Mouse (Mus musculus) layer of hippocampus, postnatal 10 days (tissue): ENCODE measurements around the gene Il13ra1. TPM values are rescaled to one million over a fixed set of nuclear protein-coding genes. Genes with fewer than 3 reads are reported as not detected.

Experiments used
- DNase-seq, 2 experiments: peaks; one replicate each; pipeline ENCODE4 v3.0.0; 2021; ENCODE audit warnings: low spot score in 2 of 2
- long read RNA-seq: library from polyadenylated mRNA; stranded (forward); transcript quantifications from one replicate; pipeline ENCODE4 v2.0.0, GENCODE M21; 2023
- total RNA-seq, 2 experiments: library from RNA; stranded (reverse); gene quantifications; 2 replicates each; pipeline ENCODE4 v1.2.3; 2021

Gene Il13ra1
- 1 to 10 TPM; 4.5 to 4.9 TPM for total RNA-seq
- long read RNA-seq, partial matches to known transcripts: 1 of 4 reads
- long read RNA-seq, other reads (novel, unspliced or antisense): 0 of 4 reads

DNA sequence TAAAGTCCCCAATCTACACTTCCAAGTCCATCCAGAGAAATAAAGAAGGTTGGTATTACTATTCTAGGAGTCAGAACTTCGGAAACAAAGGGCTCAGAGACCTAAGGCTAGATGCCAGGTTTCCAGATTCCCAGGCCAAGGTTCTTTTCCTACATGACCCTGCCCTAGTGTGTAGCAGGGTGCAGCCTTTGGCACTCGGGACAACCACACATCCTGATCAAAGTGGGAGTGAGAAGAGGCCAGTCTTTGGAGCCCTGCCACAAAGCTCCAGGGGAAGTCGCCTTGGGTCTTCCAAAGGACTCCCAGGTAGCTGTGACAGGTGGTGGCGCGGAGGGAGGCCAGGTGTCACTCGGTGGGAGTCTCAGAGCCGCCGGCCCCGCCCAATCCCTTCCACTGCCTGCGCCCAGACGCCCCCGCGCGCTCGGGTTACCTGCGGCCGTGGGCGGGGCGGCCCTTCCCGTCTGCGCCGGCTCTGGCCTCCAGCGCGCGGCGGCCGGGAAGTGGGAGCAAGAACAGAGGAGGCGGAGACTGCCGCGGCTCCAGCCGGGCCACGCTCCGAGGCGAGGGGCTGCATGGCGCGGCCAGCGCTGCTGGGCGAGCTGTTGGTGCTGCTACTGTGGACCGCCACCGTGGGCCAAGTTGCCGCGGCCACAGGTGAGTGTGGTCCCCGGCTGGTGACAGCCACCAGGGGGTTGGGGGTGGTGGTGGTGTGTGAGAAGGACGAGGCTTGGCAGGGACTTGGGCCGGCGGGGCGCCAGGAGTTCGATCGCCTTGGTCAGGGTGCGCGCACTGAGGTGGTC lies at the start of gene Il13ra1:
Il13ra1 (plus strand) TSS at position 489 of the 800 bp plus-strand sequence.
- peak; percentile 13 to 32 for DNase-seq

DNA sequence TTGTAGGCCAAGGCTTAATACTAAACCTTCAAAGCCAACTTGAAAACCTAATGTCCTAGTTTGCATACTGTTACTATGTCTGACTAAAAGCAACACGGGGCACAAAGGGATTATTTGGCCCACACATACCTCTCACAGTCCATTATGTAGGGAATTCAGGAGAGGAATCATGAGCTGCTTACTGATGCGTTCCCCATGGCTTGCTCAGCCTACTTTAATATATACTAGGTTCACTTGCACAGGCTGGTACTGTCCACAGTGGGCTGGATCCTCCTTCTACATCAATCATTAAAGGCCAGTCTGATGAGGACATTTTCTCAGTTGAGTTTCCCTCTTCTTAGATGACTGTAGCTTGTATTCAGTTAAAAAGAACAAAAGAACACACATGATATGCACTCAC lies 37.9 kb upstream of the Il13ra1 start:
- DNase-seq: no peak

DNA sequence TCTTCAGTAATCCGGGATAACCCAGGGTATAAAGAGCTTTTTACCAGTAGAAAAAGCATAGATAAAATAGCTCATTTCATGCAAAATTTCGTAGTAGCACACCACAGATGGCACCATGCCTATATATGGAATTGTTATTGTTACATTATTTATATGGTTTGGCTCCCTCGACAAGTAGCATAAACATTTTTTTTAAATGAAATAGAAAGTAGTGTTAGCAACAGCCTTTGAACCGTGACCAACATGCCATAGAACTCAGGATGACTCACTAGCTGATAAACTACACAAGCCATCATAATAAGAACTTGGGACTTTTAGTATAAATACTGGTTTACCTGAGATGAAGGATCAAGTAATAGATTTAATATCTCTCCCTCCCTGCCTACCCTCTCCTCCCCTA lies 34.7 kb upstream of the Il13ra1 start:
- no peak for DNase-seq

DNA sequence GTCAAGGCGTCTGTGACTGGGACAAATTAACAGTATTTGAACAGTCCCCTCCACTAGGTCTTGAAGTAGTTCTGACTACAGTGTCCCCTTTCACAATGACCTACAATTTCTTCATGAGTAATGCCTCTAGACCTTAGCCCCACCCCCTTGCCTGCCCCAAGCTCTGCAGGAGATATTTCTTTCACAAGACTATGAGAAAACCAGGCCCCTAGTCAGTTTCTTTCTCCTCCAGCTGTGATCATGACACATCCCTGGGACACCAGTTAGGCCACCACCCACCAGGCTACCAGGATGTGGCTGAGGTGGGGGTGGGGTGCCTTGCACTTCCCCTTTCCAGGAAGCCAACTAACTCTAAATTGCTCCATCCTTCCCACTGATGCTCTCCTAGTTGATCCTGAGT lies 29.0 kb upstream of the Il13ra1 start:
- no peak for DNase-seq

DNA sequence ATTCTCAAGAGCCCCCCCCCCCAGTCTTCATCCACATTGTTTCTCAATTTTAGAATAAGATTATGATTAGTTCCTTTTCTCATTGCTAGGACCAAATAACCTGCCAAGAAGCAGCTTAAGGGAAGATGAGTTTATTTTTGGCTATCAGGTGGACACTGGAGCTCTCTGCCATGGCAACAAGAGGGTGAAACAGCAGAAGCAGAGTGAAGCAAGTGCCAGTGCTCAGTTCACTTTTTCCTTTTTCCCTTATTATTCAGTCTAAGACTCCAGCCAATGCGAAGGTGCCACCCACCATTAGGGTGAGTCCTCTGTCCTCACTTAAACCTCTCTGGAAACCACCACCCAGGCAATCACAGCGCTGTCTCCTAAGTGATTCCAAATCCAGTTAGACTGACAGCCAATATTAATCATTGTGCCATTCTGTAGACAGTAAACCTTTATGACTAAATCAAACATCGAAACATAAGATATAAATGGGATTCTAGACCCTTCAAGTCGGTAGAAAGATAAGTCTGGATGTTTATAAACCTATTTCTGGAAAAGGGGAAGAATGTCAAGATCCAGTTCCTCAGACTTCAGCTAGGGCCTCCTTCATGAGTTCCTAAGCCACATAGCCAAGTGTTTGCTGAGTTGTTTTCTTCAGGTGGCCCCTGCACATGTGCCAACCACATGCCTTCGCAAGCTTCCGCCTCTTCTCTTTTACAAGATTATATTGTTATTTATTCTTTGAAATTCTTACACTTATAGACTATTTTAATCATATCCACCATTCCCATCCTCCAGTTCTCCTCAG lies 23.2 kb upstream of the Il13ra1 start:
- no peak for DNase-seq

DNA sequence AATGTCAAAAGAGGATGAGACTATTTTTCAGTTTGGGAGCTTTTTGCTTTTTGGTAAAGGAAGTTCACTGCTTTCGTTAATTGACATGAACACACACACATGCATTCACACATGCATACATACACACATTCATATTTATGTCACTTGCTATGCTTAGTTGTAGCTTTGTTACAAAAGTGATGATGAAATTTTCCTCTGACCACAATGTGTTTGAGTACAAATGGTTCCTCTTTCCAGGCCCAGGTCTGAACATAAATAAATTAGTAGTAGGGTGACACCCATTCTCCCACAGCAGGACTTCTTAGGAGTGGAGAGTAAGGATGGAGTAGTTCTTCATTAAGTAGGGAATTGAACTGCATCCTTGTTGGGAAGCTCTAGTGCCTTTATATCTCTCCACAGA lies 11.0 kb upstream of the Il13ra1 start:
- DNase-seq: no peak

DNA sequence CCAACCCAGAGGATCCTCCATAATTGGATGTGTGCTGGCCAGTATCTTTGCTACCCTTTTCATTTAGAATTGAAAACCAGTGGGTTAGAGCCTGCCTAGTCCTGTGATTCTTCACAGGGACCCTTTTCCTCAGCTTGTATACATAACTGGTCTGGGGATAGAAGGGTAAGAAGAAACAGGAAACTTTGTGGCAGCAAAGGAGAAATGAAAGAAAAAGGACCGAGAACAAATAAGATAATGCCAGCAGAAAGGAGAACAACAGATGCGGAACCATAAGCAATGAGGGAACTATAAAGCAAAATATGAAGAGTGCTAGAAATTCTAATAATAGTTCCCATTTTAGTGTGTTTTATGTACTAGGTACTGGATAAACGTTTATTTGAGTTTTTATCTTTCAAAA lies 10.6 kb upstream of the Il13ra1 start:
- DNase-seq: no peak

DNA sequence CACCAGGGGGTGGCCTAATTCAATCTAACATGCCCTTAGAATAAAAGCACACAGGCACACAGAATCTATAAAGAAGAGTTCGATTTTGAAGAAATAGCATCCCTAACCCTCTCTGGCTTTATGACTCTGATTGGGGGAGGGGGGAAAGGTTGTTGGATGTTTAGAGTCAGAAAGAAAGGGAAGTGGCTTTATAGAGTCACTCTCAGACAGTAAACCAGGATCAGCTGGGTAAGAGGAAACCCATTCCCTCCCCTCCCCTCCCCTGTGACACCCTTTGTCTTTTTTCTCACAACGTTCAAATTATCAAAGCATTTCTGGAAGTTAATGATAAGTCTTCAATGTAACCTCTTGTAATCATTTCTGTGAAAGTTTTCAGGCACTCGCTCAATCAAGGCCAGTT lies 3.3 kb upstream of the Il13ra1 start:
- no peak for DNase-seq

DNA sequence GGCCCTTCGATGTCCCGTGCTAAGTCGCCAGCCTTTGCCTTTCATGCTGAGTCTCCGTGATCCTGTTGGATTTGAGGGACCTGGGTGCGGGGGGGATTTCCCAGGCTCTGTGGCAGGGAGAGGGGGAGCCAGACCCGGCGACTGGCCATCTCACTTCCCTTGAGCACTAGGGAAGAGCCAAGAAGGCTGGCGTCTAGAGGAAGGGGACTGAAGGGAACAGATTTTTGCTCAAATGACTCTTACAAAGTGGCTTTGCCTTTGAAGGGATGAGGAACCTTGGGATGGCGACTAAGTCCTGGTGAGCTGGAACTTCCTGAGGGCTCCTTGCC lies 476 bp downstream of the Il13ra1 start:
- no peak for DNase-seq

DNA sequence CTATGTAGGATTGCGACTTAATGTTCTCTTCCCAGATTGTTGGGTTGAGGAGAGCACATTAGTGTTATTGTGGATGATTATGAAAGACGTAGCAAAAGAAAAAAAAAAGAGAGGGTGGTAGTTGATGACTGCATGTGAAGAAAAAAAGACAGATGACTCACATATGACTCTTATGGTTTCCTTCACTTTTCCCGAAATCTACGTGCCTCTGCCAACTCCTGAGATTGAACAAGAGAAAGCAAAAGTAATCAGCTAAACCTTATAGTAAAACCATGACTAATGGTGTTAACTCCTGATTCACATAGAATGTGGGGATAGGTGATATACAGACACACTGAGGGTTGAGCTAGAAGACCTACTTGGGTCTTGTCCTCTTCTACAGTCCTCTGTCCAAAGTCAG lies 3.3 kb downstream of the Il13ra1 start:
- DNase-seq: no peak

DNA sequence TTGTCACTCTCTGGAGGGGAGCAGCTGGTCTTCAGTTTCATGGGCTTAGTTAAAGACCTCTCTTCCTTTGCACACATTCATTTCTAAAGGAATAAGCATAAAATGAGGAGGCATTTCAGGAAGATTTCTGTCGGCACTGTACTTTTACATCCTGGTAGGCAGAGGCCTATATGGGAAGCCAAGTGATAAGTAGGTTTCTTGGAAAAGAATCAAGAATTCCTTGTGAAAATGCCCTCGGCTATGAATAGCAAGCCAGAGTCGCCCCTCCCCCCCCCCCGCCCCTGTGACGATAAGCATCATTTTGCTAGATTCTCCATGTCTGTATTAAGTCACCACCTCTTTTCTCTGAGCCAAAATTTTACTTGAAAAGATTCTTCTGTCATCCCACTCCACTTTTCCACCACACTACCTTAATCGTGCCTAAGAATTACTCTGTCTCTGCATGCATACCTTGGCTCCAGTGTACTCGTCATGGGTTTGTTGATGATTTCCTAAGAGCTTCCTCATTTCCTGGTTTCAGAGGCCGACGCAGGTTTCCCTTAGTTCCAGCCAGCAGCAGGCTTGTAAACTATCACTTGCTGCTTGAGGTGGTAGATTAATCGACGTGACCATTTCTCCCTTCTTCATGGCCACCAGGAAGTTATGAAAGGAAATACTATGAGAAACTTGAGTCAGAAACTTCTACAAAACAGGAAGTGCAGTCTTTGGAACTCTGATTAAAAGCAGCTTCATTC lies 17.3 kb downstream of the Il13ra1 start:
- DNase-seq: no peak

DNA sequence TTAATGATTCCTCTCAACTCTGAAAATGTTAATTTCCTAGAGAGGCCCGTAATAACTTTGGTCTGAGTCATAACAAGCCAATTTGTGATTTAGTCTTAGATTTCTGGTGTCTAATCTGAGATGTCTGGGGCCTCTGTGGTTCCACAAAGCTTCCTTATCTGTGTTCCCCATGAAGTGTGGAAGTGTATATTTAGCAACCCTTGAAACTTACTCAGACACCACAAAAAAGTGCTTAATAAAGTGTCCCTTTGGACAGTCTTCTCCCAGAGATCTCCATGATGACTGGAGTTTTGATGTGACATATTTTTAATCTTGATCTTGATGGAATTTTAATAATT lies 17.8 kb downstream of the Il13ra1 start:
- no peak for DNase-seq

DNA sequence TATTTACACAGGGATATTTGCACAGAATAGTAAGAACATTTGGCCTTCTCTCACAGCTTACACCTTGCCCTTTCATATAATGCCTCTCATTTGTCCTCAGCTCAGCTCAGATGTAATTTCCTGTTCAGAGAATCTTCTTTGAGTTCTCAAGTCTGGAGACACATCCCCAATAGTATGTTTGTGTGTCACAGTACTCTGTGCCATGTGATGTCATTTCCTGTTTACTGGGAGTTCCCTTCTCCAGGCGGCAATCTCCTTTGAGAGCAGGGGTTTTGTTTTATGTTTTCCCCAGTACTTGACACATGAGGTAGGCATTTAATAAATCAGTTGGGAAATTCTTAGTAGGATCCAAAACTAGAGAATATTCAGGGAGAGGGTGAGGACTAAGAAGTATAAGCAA lies 24.4 kb downstream of the Il13ra1 start:
- DNase-seq: no peak

DNA sequence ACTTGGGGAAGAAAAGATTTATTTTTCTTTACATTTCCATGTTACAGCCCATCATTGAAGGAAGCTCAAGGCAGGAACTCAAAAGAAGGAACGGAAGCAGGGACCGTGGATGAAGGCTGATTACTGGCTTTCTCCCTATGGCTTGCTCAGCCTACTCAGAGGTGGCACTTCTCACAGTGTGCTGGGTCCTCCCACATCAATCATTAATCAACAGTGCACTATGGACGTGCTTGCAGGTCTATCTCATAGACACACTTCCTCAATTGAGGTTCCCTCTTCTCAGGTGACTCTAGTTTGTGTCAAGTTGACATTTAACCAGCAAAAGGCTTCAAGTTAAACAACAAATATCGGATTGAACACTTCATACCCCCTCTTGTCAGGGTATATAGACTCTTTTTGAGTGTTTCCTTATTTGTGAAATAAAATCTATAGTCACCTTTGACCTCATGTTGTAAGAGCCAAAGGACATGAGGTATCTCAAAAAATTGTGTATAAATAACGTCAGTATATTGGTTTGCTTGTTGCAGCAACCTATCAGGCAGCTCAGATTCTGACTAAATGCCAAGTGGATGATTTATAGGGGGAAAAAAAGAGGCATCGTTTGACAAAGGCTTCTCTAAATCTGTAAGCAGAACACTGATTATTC lies 30.2 kb downstream of the Il13ra1 start:
- DNase-seq: no peak

DNA sequence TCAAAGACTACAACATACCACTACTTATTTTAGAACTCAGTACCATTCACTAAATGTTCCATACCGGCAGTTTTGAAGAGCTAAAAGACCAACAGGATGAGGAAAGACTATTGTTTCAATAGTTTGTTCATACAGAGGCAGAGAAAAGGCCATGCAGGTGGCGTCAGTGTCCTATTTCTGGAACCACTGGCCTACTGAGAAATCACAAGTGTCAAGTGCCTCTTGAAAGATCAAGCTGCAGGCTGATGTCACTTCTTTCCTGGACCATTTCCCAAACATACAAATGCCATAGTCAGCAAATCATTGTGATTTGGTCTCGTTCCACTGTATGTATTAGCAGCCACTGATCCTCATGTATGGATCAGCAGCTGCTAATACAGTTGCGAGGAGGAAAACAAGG lies 34.8 kb downstream of the Il13ra1 start:
- no peak for DNase-seq

DNA sequence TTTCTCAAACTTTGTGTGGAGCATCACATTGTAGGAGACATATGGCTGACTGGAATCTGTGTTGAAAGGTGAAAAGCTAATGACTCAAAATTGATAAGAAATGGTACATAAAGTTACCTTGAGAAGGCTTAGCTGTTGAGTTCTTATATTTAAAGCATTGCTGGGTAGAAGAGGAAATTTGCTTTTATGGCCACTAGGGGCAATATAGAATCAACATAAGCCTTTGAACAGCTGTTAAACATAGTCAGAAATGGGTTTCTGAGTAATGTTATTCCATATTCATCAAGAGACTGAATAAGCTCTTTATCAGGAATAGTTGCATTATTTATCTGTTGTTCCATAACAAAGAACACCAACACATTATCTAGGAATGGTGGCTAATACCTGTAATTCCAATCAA lies 38.2 kb downstream of the Il13ra1 start:
- no peak for DNase-seq

DNA sequence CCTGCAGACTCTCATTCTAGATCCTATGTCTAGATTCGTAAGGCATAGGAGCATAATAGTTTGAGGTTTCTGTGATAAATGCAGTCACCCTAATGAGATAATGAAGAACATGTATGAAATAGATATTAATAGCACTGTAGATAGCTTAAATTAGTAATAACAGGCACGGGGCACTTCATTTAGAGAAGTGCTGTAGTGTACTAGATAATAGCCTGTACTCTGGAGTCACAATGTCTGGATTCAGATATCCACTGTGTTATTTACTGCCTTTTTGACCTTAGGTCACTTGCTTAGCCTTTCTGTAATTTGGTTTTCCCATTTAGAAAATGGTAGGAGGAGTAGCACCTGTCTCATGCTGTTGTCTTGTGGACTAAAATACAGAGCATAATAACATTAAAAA lies 44.8 kb downstream of the Il13ra1 start:
- no peak for DNase-seq

DNA sequence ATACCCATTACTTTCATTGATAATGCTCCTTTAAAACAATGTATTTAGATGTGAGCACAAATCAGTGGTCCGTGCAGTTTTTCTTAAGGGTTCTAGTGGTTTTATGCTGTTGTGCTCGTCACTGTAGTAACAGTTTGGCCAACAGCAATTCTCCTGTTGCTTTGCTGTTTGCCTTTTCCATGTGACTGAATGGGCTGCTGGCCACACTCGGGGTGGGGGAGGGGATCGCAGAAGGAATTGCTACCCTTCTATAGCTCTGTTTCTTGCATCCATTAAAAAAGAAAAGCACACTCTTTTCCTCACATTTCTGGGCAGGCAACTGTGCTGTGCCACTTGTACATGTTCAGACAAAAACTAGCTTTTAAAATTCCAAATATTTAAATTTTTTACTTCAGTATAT lies 49.7 kb downstream of the Il13ra1 start:
- DNase-seq: peak; percentile 13 to 27

DNA sequence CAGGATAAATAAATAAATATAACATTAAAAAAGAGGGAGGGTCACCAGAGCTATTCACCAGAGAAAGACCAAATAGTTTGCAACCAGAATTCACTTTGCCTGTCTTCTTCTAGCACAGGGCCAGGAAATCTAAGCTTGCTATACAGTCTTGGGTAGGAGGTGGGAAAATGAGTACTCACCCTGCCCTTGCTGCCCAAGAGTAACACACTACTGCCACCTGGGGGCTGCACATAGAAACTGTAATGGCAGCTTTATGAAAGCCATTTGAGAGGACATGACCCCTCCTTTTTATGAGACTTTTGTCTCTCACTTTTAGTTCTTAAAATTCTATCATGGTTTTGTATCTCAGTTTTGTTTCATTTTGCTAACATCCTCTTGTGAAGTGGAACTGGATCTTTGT lies 71.7 kb downstream of the Il13ra1 start:
- DNase-seq: peak; percentile 54 to 67

DNA sequence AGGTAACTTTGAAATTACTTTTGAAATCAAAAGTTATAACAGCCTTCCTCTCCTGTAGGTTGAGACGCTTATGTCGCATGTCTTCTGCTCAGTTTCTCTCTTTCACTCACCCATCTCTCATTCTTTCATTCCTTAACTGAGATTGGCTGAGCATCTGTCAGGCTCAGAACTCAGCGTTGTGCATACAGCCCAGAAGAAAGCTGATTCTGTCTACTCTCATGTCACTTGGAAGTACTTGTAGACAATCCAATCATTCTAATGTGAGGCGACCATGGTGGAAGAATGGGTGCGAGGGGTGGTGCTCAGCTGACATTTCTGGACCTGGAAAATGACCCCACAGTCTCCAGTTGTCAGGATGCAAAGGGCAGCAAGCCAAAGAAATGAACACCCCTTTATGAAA lies 74.1 kb downstream of the Il13ra1 start:
- DNase-seq: no peak

DNA sequence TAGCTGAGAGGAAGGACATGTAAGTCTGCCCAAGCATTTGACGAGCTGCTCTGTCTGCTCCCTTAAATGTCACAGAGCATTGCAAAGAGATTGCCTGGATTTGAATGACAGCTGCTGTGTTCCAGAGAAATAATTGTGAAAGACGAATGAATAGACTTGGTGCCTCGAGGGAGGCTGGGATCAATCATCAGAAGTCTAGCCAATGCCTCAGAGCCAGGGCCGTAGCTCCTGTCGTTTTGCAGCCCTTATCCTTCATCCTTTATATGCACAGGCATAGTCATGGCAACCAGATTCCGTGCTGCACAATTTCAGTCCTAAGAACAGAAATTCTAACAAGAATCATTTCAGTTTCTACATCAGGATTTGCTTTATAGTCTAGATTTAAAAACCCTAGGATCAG lies 74.5 kb downstream of the Il13ra1 start:
- no peak for DNase-seq

DNA sequence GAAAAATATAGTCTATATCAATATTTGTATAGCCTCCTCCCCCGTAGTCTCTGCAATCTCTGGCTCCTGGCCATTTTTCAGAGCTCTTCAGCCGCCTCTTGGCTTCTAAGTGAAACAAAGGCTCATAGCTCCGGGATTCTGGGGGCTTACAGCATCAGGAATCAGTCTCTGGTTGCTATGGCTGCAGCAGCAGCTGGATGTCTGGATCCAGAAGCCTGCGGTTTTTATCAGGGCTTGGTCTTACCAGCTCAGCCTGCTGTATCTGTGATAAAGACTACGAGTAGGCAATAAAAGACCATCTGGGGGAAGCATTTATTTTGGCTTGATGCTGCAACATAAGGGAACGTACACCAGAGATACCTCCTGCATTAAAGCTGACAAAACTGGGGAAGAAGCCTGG lies 82.0 kb downstream of the Il13ra1 start:
- DNase-seq: no peak
